Mouse (Mus musculus) megakaryocyte-erythroid progenitor cell, adult 5 weeks (primary cell): ENCODE data around the gene Fbxo6. TPM values are rescaled to one million over a fixed set of nuclear protein-coding genes. Genes with fewer than 3 reads are reported as not detected.

Experiments used
- polyA plus RNA-seq: library from polyadenylated mRNA; stranded (reverse); fragments of >175 nt; gene quantifications from 2 replicates; pipeline ENCODE4 v1.2.3, GENCODE M21; 2012

Gene Fbxo6
- 18.9 and 19.8 TPM in 2 replicates for polyA plus RNA-seq

GRCm38 (mm10) chr4:148151267-148152168 is at the start of gene Fbxo6:
Gene Fbxo6, minus strand, starts transcription at chr4:148152140.

GRCm38 (mm10) chr4:148160436-148161390 is 8.8 kb upstream of the Fbxo6 start, which contains the start of the genes Fbxo44 and Fbxo2:
Gene Fbxo44, minus strand, starts transcription at chr4:148160482.
Gene Fbxo2, plus strand, starts transcription at chr4:148160621.

GRCm38 (mm10) chr4:148130561-148131413 is 21.2 kb downstream of the Fbxo6 start, which contains the start of gene Draxin:
Gene Draxin, minus strand, starts transcription at chr4:148130698.

GRCm38 (mm10) chr4:148130133-148130532 is 21.8 kb downstream of the Fbxo6 start, which contains the start of gene Mad2l2:
Gene Mad2l2, plus strand, starts transcription at chr4:148130384.

Other genes with a start within 250 kb of the Fbxo6 start
- 23.8 and 25.0 TPM in 2 replicates for gene Mfn2, start 247.4 kb downstream of the Fbxo6 start, polyA plus RNA-seq
- 7.7 and 10.8 TPM in 2 replicates for gene Plod1, start 215.4 kb downstream of the Fbxo6 start, polyA plus RNA-seq
- gene 2510039O18Rik, start 211.2 kb downstream of the Fbxo6 start, polyA plus RNA-seq = 106 and 121 TPM in 2 replicates
- not detected in 2 replicates for gene Nppb, start 166.4 kb downstream of the Fbxo6 start, polyA plus RNA-seq
- not detected in 2 replicates for gene Nppa, start 151.4 kb downstream of the Fbxo6 start, polyA plus RNA-seq
- gene Clcn6, start 113.3 kb downstream of the Fbxo6 start, polyA plus RNA-seq = 2.4 and 3.4 TPM in 2 replicates
- gene Mthfr, start 113.1 kb downstream of the Fbxo6 start, polyA plus RNA-seq = 6.8 and 8.6 TPM in 2 replicates
- gene Agtrap, start 64.1 kb downstream of the Fbxo6 start, polyA plus RNA-seq = 14.0 and 17.8 TPM in 2 replicates
- gene Mad2l2, start 21.8 kb downstream of the Fbxo6 start, polyA plus RNA-seq = 22.5 and 23.9 TPM in 2 replicates
- 0.04 and 0.10 TPM in 2 replicates for gene Draxin, start 21.4 kb downstream of the Fbxo6 start, polyA plus RNA-seq
- 4.3 and 6.0 TPM in 2 replicates for gene Fbxo44, start 8.3 kb upstream of the Fbxo6 start, polyA plus RNA-seq
- 0.13 and 0.15 TPM in 2 replicates for gene Fbxo2, start 8.5 kb upstream of the Fbxo6 start, polyA plus RNA-seq
- gene Disp3, start 135.8 kb upstream of the Fbxo6 start, polyA plus RNA-seq = not detected in 2 replicates